Mouse (Mus musculus) forebrain, embryonic 14.5 days (tissue): ENCODE data around the gene Clta. TPM values are rescaled to one million over a fixed set of nuclear protein-coding genes. Genes with fewer than 3 reads are reported as not detected.

Experiments used
- ATAC-seq: fragments of 200-750 bp; cut with Nextera tagmentation; 2 replicates; pipeline ENCODE4 v1.8.0; 2017; ENCODE audit warnings: mild to moderate bottlenecking, moderate library complexity
- DNase-seq: peaks from one replicate; pipeline ENCODE4 v3.0.0-alpha.2; 2015; ENCODE audit warnings: low spot score
- H3K27ac ChIP-seq: fragments of 300-500 bp; sonication (generic); 2 replicates; pipeline ENCODE4 v1.5.1; 2014; ENCODE audit warnings: low read depth, mild to moderate bottlenecking, control low read depth, low read length, moderate library complexity
- H3K27me3 ChIP-seq: fragments of 300-500 bp; sonication (generic); replicated peaks from 2 replicates; pipeline ENCODE4 v1.6.1; 2014; ENCODE audit warnings: low read length, control low read depth, mixed read lengths; ENCODE audit not compliant: control insufficient read depth, insufficient read depth
- H3K36me3 ChIP-seq: fragments of 300-500 bp; sonication (generic); 2 replicates; pipeline ENCODE4 v1.6.1; 2014; ENCODE audit warnings: low read length, control low read depth; ENCODE audit not compliant: control insufficient read depth, insufficient read depth
- H3K4me1 ChIP-seq: fragments of 300-500 bp; sonication (generic); 2 replicates; pipeline ENCODE4 v1.6.1; 2014; ENCODE audit warnings: antibody characterized with exemption, low read length, control low read depth; ENCODE audit not compliant: control insufficient read depth, insufficient read depth
- H3K4me2 ChIP-seq: fragments of 300-500 bp; sonication (generic); 2 replicates; pipeline ENCODE4 v1.6.1; 2014; ENCODE audit warnings: mild to moderate bottlenecking, control low read depth, low read length
- H3K4me3 ChIP-seq: fragments of 300-500 bp; sonication (generic); 2 replicates; pipeline ENCODE4 v1.5.1; 2014; ENCODE audit warnings: low read depth, low read length, control low read depth
- H3K9ac ChIP-seq: fragments of 300-500 bp; sonication (generic); 2 replicates; pipeline ENCODE4 v1.6.1; 2014; ENCODE audit warnings: mild to moderate bottlenecking, low read length, control low read depth, moderate library complexity
- H3K9me3 ChIP-seq: fragments of 300-500 bp; sonication (generic); replicated peaks from 2 replicates; pipeline ENCODE4 v1.6.1; 2016; ENCODE audit warnings: low read length, control low read depth, mixed read lengths; ENCODE audit not compliant: control insufficient read depth
- WGBS: fragments of 180-500 bp; shearing (Covaris S2); extraction: QIAGEN DNeasy Blood & Tissue Kit; methylation state at CpG from one replicate; pipeline ENCODE4 v1.1.7; 2014; 5-methylcytosine and 5-hydroxymethylcytosine counted together
- polyA plus RNA-seq: library from polyadenylated mRNA; unstranded; fragments of >200 nt; fragmentation: Nextera tagmentation; extraction: Ambion mirVana; gene quantifications from 2 replicates; pipeline ENCODE4 v1.2.1, GENCODE M21; 2014

Clta gene
- polyA plus RNA-seq, 1 experiment from 2014 or later, result 303 TPM

- H3K4me3 ChIP-seq, result no peak overlapping the region
- no peak overlapping the region for H3K4me2 ChIP-seq
- H3K27ac ChIP-seq, result no peak overlapping the region
- H3K36me3 ChIP-seq, result no peaks in the 10 kb centered on the region
- WGBS, result 92% methylated on average over 19 of the region's 19 CpGs
- no peak for ATAC-seq
- no peaks in the 10 kb centered on the region for H3K27me3 ChIP-seq
- H3K9me3 ChIP-seq, result no peaks in the 10 kb centered on the region
- H3K4me1 ChIP-seq, result peaks cover 4% of the 10 kb centered on the region; the same call in 1 of the 2 replicates
- no peak for DNase-seq
- H3K9ac ChIP-seq, result no peak overlapping the region
Measured at GRCm38 (mm10) chr4:43984326-43984725, 19.9 kb upstream of the Clta start.

GRCm38 (mm10) chr4:43988976-43989375 lies 15.3 kb upstream of the Clta start:
- ATAC-seq, result no peak

DNA sequence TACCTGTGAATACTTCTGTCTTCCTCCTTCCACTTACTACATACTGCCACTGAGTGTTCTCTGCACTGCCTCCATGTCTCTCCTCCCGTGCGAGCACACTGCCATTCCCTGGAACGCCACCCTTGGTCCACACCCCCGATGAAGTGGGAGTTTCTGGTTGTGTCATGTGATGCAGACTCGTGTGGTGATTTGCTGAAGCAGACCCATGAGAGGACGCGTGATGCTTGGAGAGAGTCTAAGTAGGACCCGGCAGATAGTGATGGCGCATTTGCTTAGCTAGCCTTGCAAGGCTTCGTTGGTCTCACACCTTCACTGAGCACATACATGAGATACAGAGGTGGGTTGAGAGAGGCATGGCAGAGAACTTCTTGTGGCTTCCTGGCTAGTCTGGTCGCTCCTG lies 11.2 kb upstream of the Clta start:
- no peak for ATAC-seq

More at GRCm38 (mm10) chr4:43988976-43989375, 15.3 kb upstream of the Clta start:
- Histone ChIP-seq H3K4me3 (no peak overlapping the region), H3K4me1 (no peaks in the 10 kb centered on the region), H3K9me3 (no peaks in the 10 kb centered on the region), H3K27ac (no peak overlapping the region), H3K4me2 (no peak overlapping the region), H3K36me3 (no peaks in the 10 kb centered on the region), H3K9ac (no peak overlapping the region), H3K27me3 (no peaks in the 10 kb centered on the region)
- 91% methylated on average over 3 of the region's 3 CpGs for WGBS
- DNase-seq, result no peak

GRCm38 (mm10) chr4:43994342-43994741 lies 9.9 kb upstream of the Clta start:
- Histone ChIP-seq H3K9me3 (no peaks in the 10 kb centered on the region), H3K36me3 (no peaks in the 10 kb centered on the region), H3K4me3 (no peak overlapping the region), H3K27me3 (no peaks in the 10 kb centered on the region), H3K27ac (no peak overlapping the region), H3K4me1 (no peaks in the 10 kb centered on the region), H3K9ac (no peak overlapping the region), H3K4me2 (no peak overlapping the region)
- ATAC-seq (no peak), DNase-seq (no peak)
- 76% methylated on average over 2 of the region's 2 CpGs for WGBS

More for the DNA sequence above, 11.2 kb upstream of the Clta start:
- no peaks in the 10 kb centered on the region for H3K9me3 ChIP-seq
- H3K4me2 ChIP-seq, result no peak overlapping the region
- H3K27me3 ChIP-seq, result no peaks in the 10 kb centered on the region
- DNase-seq, result no peak
- H3K4me1 ChIP-seq, result no peaks in the 10 kb centered on the region
- H3K27ac ChIP-seq, result no peak overlapping the region
- H3K9ac ChIP-seq, result no peak overlapping the region
- H3K4me3 ChIP-seq, result no peak overlapping the region
- 93% methylated on average over 11 of the region's 11 CpGs for WGBS
- H3K36me3 ChIP-seq, result no peaks in the 10 kb centered on the region

- ATAC-seq (no peak), DNase-seq (no peak)
- no peak overlapping the region for H3K4me3 ChIP-seq
- H3K9ac ChIP-seq, result no peak overlapping the region
- no peak overlapping the region for H3K27ac ChIP-seq
- no peaks in the 10 kb centered on the region for H3K4me1 ChIP-seq
- no peak overlapping the region for H3K4me2 ChIP-seq
- H3K27me3 ChIP-seq, result no peaks in the 10 kb centered on the region
- WGBS, result 89% methylated on average over 6 of the region's 6 CpGs
- no peaks in the 10 kb centered on the region for H3K9me3 ChIP-seq
- H3K36me3 ChIP-seq, result no peaks in the 10 kb centered on the region
Measured at GRCm38 (mm10) chr4:44003622-44004021, 630 bp upstream of the Clta start.

DNA sequence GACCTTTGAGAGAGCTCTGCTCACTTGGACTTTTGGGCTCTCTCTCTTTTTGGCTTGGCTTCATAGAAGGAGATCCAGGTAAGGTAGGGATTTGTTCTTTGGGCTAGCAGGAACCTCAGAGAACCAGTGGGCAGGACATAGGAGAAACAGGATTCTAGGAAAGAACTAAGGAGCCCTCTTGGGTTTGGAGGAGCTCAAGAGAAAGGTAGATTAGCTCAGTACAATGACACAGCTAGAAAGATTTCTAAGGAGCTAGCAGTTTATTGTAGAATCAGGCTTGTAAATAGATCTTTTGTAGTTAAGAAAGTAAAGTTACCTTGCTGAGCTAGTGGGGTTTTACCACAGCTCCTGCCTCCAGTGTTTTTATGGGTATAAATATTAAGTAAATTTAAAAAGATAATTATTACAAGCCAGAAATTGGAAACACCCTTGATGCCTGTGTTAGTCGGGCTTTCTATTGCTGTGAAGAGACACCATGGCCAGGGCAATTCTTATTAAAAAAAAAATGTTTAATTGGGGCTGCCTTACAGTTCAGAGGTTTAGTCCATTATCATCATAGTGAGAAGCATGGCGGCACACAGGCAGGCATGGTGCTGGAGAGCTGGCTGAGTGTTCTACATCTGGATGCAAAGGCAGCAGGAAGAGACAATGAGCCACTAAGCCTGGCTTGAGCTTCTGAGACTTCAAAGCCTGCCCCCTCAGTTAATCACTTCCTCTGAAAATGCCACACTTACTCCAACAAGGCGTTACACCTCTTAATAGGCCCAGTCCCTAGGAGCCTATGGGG lies 564 bp downstream of the Clta start:
- DNase-seq (no peak), ATAC-seq (no peak)
- H3K36me3 ChIP-seq, result no peaks in the 10 kb centered on the region
- H3K4me3 ChIP-seq, result no peak overlapping the region
- 68% methylated on average over 3 of the region's 3 CpGs for WGBS
- H3K27me3 ChIP-seq, result no peaks in the 10 kb centered on the region
- H3K4me1 ChIP-seq, result no peaks in the 10 kb centered on the region
- no peak overlapping the region for H3K9ac ChIP-seq
- no peak overlapping the region for H3K4me2 ChIP-seq
- H3K9me3 ChIP-seq, result no peaks in the 10 kb centered on the region
- no peak overlapping the region for H3K27ac ChIP-seq

DNA sequence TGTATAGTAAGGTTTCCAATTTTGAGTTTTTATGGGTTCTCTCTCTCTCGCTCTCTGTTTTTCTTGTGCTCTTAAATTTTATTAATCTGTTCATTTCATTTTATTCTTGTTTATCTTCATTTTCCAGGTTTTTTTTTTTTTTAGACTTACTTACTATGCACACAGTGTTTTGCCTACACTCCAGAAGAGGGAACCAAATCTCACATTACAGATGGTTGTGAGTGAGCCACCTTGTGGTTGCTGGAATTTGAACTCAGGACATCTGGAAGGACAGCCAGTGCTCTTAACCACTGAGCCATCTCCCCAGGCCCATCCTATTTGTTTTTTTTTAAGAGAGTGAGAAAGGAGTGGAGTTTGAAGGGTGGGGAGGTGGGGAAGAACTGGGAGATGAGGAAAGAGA lies 5.9 kb downstream of the Clta start:
- H3K4me3 ChIP-seq, result no peak overlapping the region
- 91% methylated on average over 1 of the region's 1 CpGs for WGBS
- H3K27me3 ChIP-seq, result no peaks in the 10 kb centered on the region
- H3K9me3 ChIP-seq, result no peaks in the 10 kb centered on the region
- ATAC-seq, result no peak
- no peak overlapping the region for H3K9ac ChIP-seq
- no peak overlapping the region for H3K4me2 ChIP-seq
- H3K4me1 ChIP-seq, result peaks cover 14% of the 10 kb centered on the region
- H3K36me3 ChIP-seq, result no peaks in the 10 kb centered on the region
- no peak for DNase-seq
- no peak overlapping the region for H3K27ac ChIP-seq

DNA sequence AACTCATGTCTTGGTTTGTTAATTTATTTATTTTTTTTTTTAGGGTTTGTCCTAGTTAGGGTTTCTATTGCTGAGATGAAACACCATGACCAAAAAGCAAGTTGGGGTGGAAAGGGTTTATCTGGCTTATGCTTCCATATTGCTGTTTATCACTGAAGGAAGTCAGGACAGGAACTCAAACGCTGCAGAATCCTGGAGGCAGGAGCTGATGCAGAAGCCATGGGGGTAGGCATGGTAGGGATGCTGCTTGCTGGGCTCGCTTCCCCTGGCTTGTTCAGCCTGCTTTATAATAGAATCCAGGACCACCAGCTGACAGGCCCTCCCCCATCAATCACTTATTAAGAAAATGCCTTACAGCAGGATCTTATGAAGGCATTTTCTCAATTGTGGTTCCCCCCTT lies 6.6 kb downstream of the Clta start:
- WGBS, result 48% methylated on average over 2 of the region's 2 CpGs
- Histone ChIP-seq H3K9ac (no peak overlapping the region), H3K4me1 (peaks cover 14% of the 10 kb centered on the region), H3K36me3 (no peaks in the 10 kb centered on the region), H3K27me3 (no peaks in the 10 kb centered on the region), H3K9me3 (no peaks in the 10 kb centered on the region), H3K27ac (no peak overlapping the region), H3K4me3 (no peak overlapping the region), H3K4me2 (no peak overlapping the region)
- DNase-seq, result no peak
- ATAC-seq, result no peak

- Histone ChIP-seq H3K27ac (peak overlapping the region; percentile 44; the same call in 1 of the 2 replicates), H3K9me3 (no peaks in the 10 kb centered on the region), H3K4me2 (peak overlapping the region; percentile 98), H3K4me1 (peaks cover 14% of the 10 kb centered on the region), H3K9ac (peak overlapping the region; percentile 93), H3K4me3 (peak overlapping the region; percentile 98), H3K27me3 (no peaks in the 10 kb centered on the region), H3K36me3 (no peaks in the 10 kb centered on the region)
- no peak for ATAC-seq
- 79% methylated on average over 3 of the region's 3 CpGs for WGBS
- DNase-seq, result no peak
Measured at GRCm38 (mm10) chr4:44011799-44012198, 7.5 kb downstream of the Clta start.
